28 mouse cellular contexts compared by ENCODE assay signal in genomic region chr10:109906413-109906785, GRCm38 (mm10).
DNase-seq lines count a peak whose midpoint lies in the region; ATAC-seq lines count a peak whose summit lies in the region.
"Had no signal": no experiment of that assay in that cellular context is flagged by ENCODE, and none has a peak within 500 bp of the region (broad histone marks: within the 10 kb centered on the region; RNA-seq: fewer than 3 reads in every experiment).

No protein-coding gene starts in this region.

- H3K4me2 ChIP-seq in heart, embryonic 16.5 days (ENCODE audit: low read depth, low read length): 0 out of 2 replicates have a peak overlapping the region, but pooled peaks have one; percentile 21
- H3K4me2 ChIP-seq: limb, embryonic 15.5 days; liver, embryonic 13.5 days had no signal

- intact Hi-C loops in heart, postnatal 25 days (cut with DNase I): no loop called here
- intact Hi-C loops in left cerebral cortex, postnatal 36 days (cut with DNase I): no loop called here

- no peaks in the 10 kb centered on the region for H3K4me1 ChIP-seq in heart, embryonic 16.5 days (ENCODE audit: control insufficient read depth, insufficient read depth, low read length)
- H3K4me1 ChIP-seq: liver, embryonic 13.5 days had no signal

- peaks cover 3% of the 10 kb centered on the region; the same call in 1 of the 2 replicates for H3K9me3 ChIP-seq in heart, embryonic 16.5 days (replicated peaks; ENCODE audit: control insufficient read depth, low read length)
- H3K9me3 ChIP-seq: heart, embryonic 10.5 days; limb, embryonic 10.5 days; limb, embryonic 15.5 days; liver, embryonic 13.5 days had no signal

- peak; percentile 14 for DNase-seq in adrenal gland, postnatal 14 days
- no peak for DNase-seq in adrenal gland, adult 18-20 months (ENCODE audit: low spot score in 2 of 2)
- no peak for DNase-seq in heart, postnatal 25 days (ENCODE audit: low spot score)
- peak; percentile 54 for DNase-seq in fat pad, adult 2 months (ENCODE audit: extremely low read depth, low read depth, low spot score)
- DNase-seq in left cerebral cortex, postnatal 36 days (ENCODE audit: low spot score in 2 of 2): no peak
- no peak for DNase-seq in lung, postnatal 36 days
- DNase-seq: cerebellum, adult 11 months; cerebellum, adult 9-10 months; gastrocnemius, postnatal 14 days; heart, postnatal 10 days; kidney, adult 11 months; kidney, postnatal 36 days; liver, embryonic 13.5 days; lung, adult 18-20 months; midbrain, embryonic 14.5 days; right cerebral cortex, postnatal 25 days; thymus, adult 18-20 months; thymus, postnatal 25 days had no signal

- H3K27ac ChIP-seq in heart, embryonic 16.5 days (ENCODE audit: low read length): no peak overlapping the region
- H3K27ac ChIP-seq: heart, embryonic 10.5 days; layer of hippocampus, adult 2 months; limb, embryonic 10.5 days; liver, embryonic 13.5 days had no signal

- H3K36me3 ChIP-seq in heart, embryonic 16.5 days (ENCODE audit: control insufficient read depth, insufficient read depth): no peaks in the 10 kb centered on the region
- H3K36me3 ChIP-seq: G1E; heart, embryonic 10.5 days; limb, embryonic 10.5 days; limb, embryonic 15.5 days; liver, embryonic 13.5 days had no signal

- no peak overlapping the region for H3K4me3 ChIP-seq in heart, embryonic 16.5 days (ENCODE audit: low read length)
- H3K4me3 ChIP-seq: heart, embryonic 10.5 days; layer of hippocampus, adult 2 months; limb, embryonic 10.5 days; limb, embryonic 15.5 days; liver, embryonic 13.5 days had no signal

- WGBS in heart, embryonic 16.5 days: 25% methylated on average over 6 of the region's 6 CpGs

- H3K27me3 ChIP-seq in heart, embryonic 16.5 days (ENCODE audit: control insufficient read depth, insufficient read depth, low read length): no peaks in the 10 kb centered on the region
- H3K27me3 ChIP-seq: limb, embryonic 15.5 days; liver, embryonic 13.5 days; Patski had no signal

- no peak for ATAC-seq in heart, embryonic 16.5 days (replicated peaks; ENCODE audit: extremely low read depth, insufficient read depth, low FRiP score)
- ATAC-seq: forebrain, embryonic 14.5 days; hindbrain, embryonic 16.5 days; lung, postnatal 0 days; Patski had no signal

- no peak overlapping the region for H3K9ac ChIP-seq in heart, embryonic 16.5 days (ENCODE audit: low read length)
- H3K9ac ChIP-seq: limb, embryonic 15.5 days; liver, embryonic 13.5 days had no signal

Comparison
In these comparisons a context has a peak if more than half of its experiments do, and no peak if none do; other contexts are left out.
1. DNase-seq: peak in adrenal gland, postnatal 14 days (single experiment) and fat pad, adult 2 months (single experiment); none in adrenal gland, adult 18-20 months (0 of 2), heart, postnatal 25 days (single experiment), left cerebral cortex, postnatal 36 days (0 of 2) and lung, postnatal 36 days (single experiment).